16 mouse cellular contexts compared by ENCODE assay signal in the genomic region with DNA sequence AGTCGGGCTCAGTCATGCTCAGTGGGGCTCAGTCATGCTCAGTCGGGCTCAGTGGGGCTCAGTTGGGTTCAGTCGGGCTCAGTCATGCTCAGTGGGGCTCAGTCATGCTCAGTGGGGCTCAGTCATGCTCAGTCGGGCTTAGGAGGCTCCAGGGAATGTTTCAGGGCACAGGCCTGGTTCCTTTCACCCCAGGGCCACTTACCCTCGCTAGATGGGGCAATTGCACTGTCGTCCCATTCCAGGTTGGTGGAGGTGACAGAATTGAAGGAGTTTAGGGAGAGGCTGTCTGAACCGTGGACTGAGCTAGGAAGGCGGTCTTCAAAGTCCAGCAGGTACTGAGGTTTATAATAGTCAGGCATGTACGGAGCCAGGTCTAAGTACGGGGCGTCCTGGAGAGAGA. TPM values are rescaled to one million over a fixed set of nuclear protein-coding genes. Genes with fewer than 3 reads are reported as not detected.
"Had no signal": no experiment of that assay in that cellular context is flagged by ENCODE, and none has a peak within 500 bp of the region (broad histone marks: within the 10 kb centered on the region; RNA-seq: fewer than 3 reads in every experiment).

No protein-coding gene starts in this region.

- H3K4me3 ChIP-seq: limb, embryonic 12.5 days; lung, embryonic 15.5 days; midbrain, embryonic 13.5 days; stomach, embryonic 15.5 days had no signal

- H3K27ac ChIP-seq: limb, embryonic 12.5 days; liver, embryonic 14.5 days; lung, embryonic 15.5 days; midbrain, embryonic 13.5 days; stomach, embryonic 15.5 days had no signal

- H3K4me2 ChIP-seq: limb, embryonic 12.5 days; lung, embryonic 15.5 days; midbrain, embryonic 13.5 days; stomach, embryonic 15.5 days had no signal

- H3K9ac ChIP-seq: limb, embryonic 12.5 days; liver, embryonic 14.5 days; lung, embryonic 15.5 days; midbrain, embryonic 13.5 days; stomach, embryonic 15.5 days had no signal

- DNase-seq: kidney, adult 11 months; kidney, postnatal 10 days; layer of hippocampus, adult 9-11 months; layer of hippocampus, postnatal 36 days; lung, postnatal 36 days; right cerebral cortex, postnatal 14 days; thymus, postnatal 4 days had no signal

- ATAC-seq: midbrain, embryonic 13.5 days had no signal

- H3K9me3 ChIP-seq: limb, embryonic 12.5 days; lung, embryonic 15.5 days; midbrain, embryonic 13.5 days; stomach, embryonic 15.5 days had no signal

- H3K27me3 ChIP-seq: limb, embryonic 12.5 days; lung, embryonic 15.5 days; midbrain, embryonic 13.5 days; stomach, embryonic 15.5 days had no signal

RNA-seq across cellular contexts. Expression of a gene that starts 15.9 kb away (rescaled TPM):
- total RNA-seq: megakaryocyte progenitor cell, adult 5-6 weeks had no signal
- polyA plus RNA-seq: limb, embryonic 12.5 days; neural tube, embryonic 14.5 days; thymus, postnatal 0 days had no signal

RNA-seq across cellular contexts. Expression of a gene that starts 33.6 kb away (rescaled TPM):
- total RNA-seq: megakaryocyte progenitor cell, adult 5-6 weeks had no signal

RNA-seq across cellular contexts. Expression of a gene that starts 45.9 kb away (rescaled TPM):
- total RNA-seq: layer of hippocampus, postnatal 36 days had no signal
- polyA plus RNA-seq: limb, embryonic 12.5 days; lung, embryonic 15.5 days; midbrain, embryonic 13.5 days; midbrain, postnatal 0 days; stomach, embryonic 15.5 days; thymus, postnatal 0 days had no signal
